Mouse (Mus musculus): ENCODE data around the gene Sdhb. TPM values are rescaled to one million over a fixed set of nuclear protein-coding genes. Genes with fewer than 3 reads are reported as not detected.
A peak's percentile ranks its signal among the peaks of the same experiment; 100 is the strongest.

Gene Sdhb
- polyA plus RNA-seq, 1 experiment, result 103 TPM

DNA sequence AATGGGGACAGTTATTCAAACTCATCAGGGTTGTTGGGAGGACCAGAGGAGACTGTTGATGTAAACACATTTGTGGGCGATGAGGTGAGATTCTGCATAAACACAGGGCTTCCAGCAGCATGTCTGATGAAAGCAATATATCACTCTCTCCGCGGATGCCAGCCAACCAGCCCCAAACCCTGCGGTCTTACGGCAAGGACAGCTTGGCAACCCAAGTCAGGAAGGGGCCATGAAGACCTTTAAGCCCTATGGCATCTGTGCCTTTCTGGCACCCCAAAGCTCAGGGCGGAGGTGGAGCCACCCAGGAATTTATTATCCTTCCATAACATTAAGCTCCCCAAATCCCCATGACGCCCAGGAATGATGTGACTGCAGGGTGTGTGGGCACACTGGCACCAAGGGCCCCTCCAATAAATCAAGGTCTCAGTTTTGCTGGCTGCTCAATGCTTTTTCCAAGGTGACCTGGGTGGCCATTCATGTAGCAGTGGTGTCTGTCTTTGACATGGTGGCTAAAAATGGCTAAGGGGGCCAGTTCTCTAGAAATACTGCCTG, 1.8 kb upstream of the Sdhb start:
- H3K4me1 ChIP-seq (ENCODE audit: control insufficient read depth, insufficient read depth, low read length), result peaks cover 4% of the 10 kb centered on the region
- TF ChIP-seq CTCF (IDR thresholded peaks at IDR 0.05; ENCODE audit: low read depth, low read length) (no peak), EP300 (IDR thresholded peaks at IDR 0.05; ENCODE audit: insufficient read depth, low read depth, low read length) (no peak)
- H3K27ac ChIP-seq (ENCODE audit: insufficient read depth, low read length), result no peak overlapping the region
- no peaks in the 10 kb centered on the region for H3K27me3 ChIP-seq (ENCODE audit: control insufficient read depth, insufficient read depth, low read length, poor library complexity, severe bottlenecking)
- no peaks in the 10 kb centered on the region for H3K36me3 ChIP-seq (ENCODE audit: control insufficient read depth, insufficient read depth, low read length, poor library complexity, severe bottlenecking)
- no peaks in the 10 kb centered on the region for H3K9me3 ChIP-seq (replicated peaks; ENCODE audit: control insufficient read depth, insufficient read depth, low read length, poor library complexity, severe bottlenecking)
- no peak overlapping the region for H3K9ac ChIP-seq (ENCODE audit: low read depth, poor library complexity, severe bottlenecking)
- no peak overlapping the region for H3K4me3 ChIP-seq (ENCODE audit: low read depth, low read length)

GRCm38 (mm10) chr4:140959715-140960479, 1.1 kb upstream of the Sdhb start:
- Histone ChIP-seq H3K36me3 (ENCODE audit: control insufficient read depth, insufficient read depth, low read length, poor library complexity, severe bottlenecking) (no peaks in the 10 kb centered on the region), H3K9me3 (replicated peaks; ENCODE audit: control insufficient read depth, insufficient read depth, low read length, poor library complexity, severe bottlenecking) (no peaks in the 10 kb centered on the region), H3K27ac (ENCODE audit: insufficient read depth, low read length) (no peak overlapping the region), H3K4me3 (ENCODE audit: low read depth, low read length) (no peak overlapping the region), H3K9ac (ENCODE audit: low read depth, poor library complexity, severe bottlenecking) (no peak overlapping the region), H3K27me3 (ENCODE audit: control insufficient read depth, insufficient read depth, low read length, poor library complexity, severe bottlenecking) (no peaks in the 10 kb centered on the region), H3K4me1 (ENCODE audit: control insufficient read depth, insufficient read depth, low read length) (peaks cover 4% of the 10 kb centered on the region)
- TF ChIP-seq CTCF (IDR thresholded peaks at IDR 0.05; ENCODE audit: low read depth, low read length) (no peak), EP300 (IDR thresholded peaks at IDR 0.05; ENCODE audit: insufficient read depth, low read depth, low read length) (0 out of 2 replicates have a peak, but pooled peaks have one; percentile 18)

DNA sequence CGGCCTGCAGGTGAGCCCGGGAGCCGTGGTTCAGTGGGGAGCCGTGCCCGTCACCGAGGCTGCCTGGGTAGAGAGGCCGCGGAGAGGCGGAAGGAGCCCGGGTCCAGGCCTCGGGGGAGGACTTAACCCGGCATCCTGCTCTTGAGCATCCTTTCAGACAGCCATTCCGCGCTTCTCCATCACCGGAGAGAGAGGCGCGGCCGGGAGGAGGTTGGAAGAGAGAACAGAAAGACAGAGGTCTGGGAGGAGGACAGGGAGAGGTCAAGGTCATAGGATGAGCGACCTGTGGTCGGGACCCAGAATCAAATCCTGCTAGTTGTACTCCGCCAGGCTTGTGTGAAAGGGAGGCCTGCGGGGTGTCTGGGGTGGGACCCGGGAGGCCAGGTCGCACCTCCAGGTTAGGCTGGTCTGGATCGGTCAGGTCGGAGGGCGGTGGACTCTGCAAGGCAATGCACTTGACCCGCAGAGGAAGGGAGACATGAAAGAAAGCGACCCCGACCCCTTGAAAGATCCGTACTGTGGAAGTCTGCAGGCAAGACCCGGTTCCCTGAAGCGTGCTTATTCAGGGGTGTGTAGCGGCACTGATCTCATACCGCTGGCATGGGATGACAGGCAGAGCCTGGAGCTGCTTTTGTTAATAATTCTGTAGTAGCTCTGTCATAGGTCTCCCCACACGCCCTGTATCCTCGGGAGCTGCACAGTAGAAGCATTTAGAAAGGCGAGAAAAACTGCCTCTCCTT, 634 bp downstream of the Sdhb start:
- Histone ChIP-seq H3K4me1 (ENCODE audit: control insufficient read depth, insufficient read depth, low read length) (peaks cover 4% of the 10 kb centered on the region), H3K9me3 (replicated peaks; ENCODE audit: control insufficient read depth, insufficient read depth, low read length, poor library complexity, severe bottlenecking) (no peaks in the 10 kb centered on the region), H3K4me3 (ENCODE audit: low read depth, low read length) (peak overlapping the region; percentile 95), H3K27me3 (ENCODE audit: control insufficient read depth, insufficient read depth, low read length, poor library complexity, severe bottlenecking) (no peaks in the 10 kb centered on the region), H3K27ac (ENCODE audit: insufficient read depth, low read length) (0 out of 2 replicates have a peak overlapping the region, but pooled peaks have one; percentile 1), H3K9ac (ENCODE audit: low read depth, poor library complexity, severe bottlenecking) (peak overlapping the region; percentile 85), H3K36me3 (ENCODE audit: control insufficient read depth, insufficient read depth, low read length, poor library complexity, severe bottlenecking) (no peaks in the 10 kb centered on the region)
- TF ChIP-seq CTCF (IDR thresholded peaks at IDR 0.05; ENCODE audit: low read depth, low read length) (no peak), POLR2A (IDR thresholded peaks at IDR 0.05; ENCODE audit: insufficient read depth, low read length) (no peak), EP300 (IDR thresholded peaks at IDR 0.05; ENCODE audit: insufficient read depth, low read depth, low read length) (no peak)

GRCm38 (mm10) chr4:140962207-140962909, 1.4 kb downstream of the Sdhb start:
- Histone ChIP-seq H3K4me3 (ENCODE audit: low read depth, low read length) (peak overlapping the region; percentile 95), H3K27me3 (ENCODE audit: control insufficient read depth, insufficient read depth, low read length, poor library complexity, severe bottlenecking) (no peaks in the 10 kb centered on the region), H3K9me3 (replicated peaks; ENCODE audit: control insufficient read depth, insufficient read depth, low read length, poor library complexity, severe bottlenecking) (no peaks in the 10 kb centered on the region), H3K4me1 (ENCODE audit: control insufficient read depth, insufficient read depth, low read length) (peaks cover 5% of the 10 kb centered on the region), H3K36me3 (ENCODE audit: control insufficient read depth, insufficient read depth, low read length, poor library complexity, severe bottlenecking) (no peaks in the 10 kb centered on the region), H3K9ac (ENCODE audit: low read depth, poor library complexity, severe bottlenecking) (peak overlapping the region; percentile 85), H3K27ac (ENCODE audit: insufficient read depth, low read length) (no peak overlapping the region)
- TF ChIP-seq CTCF (IDR thresholded peaks at IDR 0.05; ENCODE audit: low read depth, low read length) (no peak), POLR2A (IDR thresholded peaks at IDR 0.05; ENCODE audit: insufficient read depth, low read length) (no peak), EP300 (IDR thresholded peaks at IDR 0.05; ENCODE audit: insufficient read depth, low read depth, low read length) (no peak)

- peaks cover 5% of the 10 kb centered on the region for H3K4me1 ChIP-seq (ENCODE audit: control insufficient read depth, insufficient read depth, low read length)
- no peak overlapping the region for H3K9ac ChIP-seq (ENCODE audit: low read depth, poor library complexity, severe bottlenecking)
- no peak overlapping the region for H3K27ac ChIP-seq (ENCODE audit: insufficient read depth, low read length)
- no peak overlapping the region for H3K4me3 ChIP-seq (ENCODE audit: low read depth, low read length)
- no peaks in the 10 kb centered on the region for H3K36me3 ChIP-seq (ENCODE audit: control insufficient read depth, insufficient read depth, low read length, poor library complexity, severe bottlenecking)
- H3K9me3 ChIP-seq (replicated peaks; ENCODE audit: control insufficient read depth, insufficient read depth, low read length, poor library complexity, severe bottlenecking), result no peaks in the 10 kb centered on the region
- TF ChIP-seq CTCF (IDR thresholded peaks at IDR 0.05; ENCODE audit: low read depth, low read length) (no peak), EP300 (IDR thresholded peaks at IDR 0.05; ENCODE audit: insufficient read depth, low read depth, low read length) (no peak), POLR2A (IDR thresholded peaks at IDR 0.05; ENCODE audit: insufficient read depth, low read length) (no peak)
- H3K27me3 ChIP-seq (ENCODE audit: control insufficient read depth, insufficient read depth, low read length, poor library complexity, severe bottlenecking), result no peaks in the 10 kb centered on the region
Measured at GRCm38 (mm10) chr4:140962950-140963349, 1.9 kb downstream of the Sdhb start.
